Mouse (Mus musculus) CH12.LX (cell line): Measurements from ENCODE around the gene Ppef2. TPM values are rescaled to one million over a fixed set of nuclear protein-coding genes. Genes with fewer than 3 reads are reported as not detected.

Experiments used
- DNase-seq: peaks from one replicate; pipeline ENCODE4 v3.0.0-alpha.2; 2013; ENCODE audit errors: extremely low read depth
- H3K27ac ChIP-seq: 2 replicates; pipeline ENCODE4 v1.5.1; 2012; ENCODE audit warnings: low read depth, mild to moderate bottlenecking, control low read depth, moderate library complexity; ENCODE audit not compliant: insufficient read depth
- H3K27me3 ChIP-seq: replicated peaks from 2 replicates; pipeline ENCODE3; 2012; ENCODE audit warnings: inconsistent platforms
- H3K36me3 ChIP-seq, 2 experiments: replicated peaks in 1 of 2; 2 replicates each; pipeline versions ENCODE3 to v1.6.1; 2012; ENCODE audit warnings: inconsistent platforms in 1 of 2, low read length in 1 of 2, mild to moderate bottlenecking in 1 of 2, mixed read lengths in 1 of 2, moderate library complexity in 1 of 2; ENCODE audit not compliant: control insufficient read depth in 1 of 2, insufficient read depth in 1 of 2
- H3K4me1 ChIP-seq, 2 experiments: 2 replicates each; pipeline ENCODE4 v1.6.1; 2012; ENCODE audit warnings: inconsistent platforms in 1 of 2, moderate library complexity in 1 of 2; ENCODE audit not compliant: insufficient read depth in 2 of 2, control insufficient read depth in 1 of 2
- H3K4me2 ChIP-seq: 2 replicates; pipeline ENCODE4 v1.6.1; 2012; ENCODE audit warnings: low read depth, mild to moderate bottlenecking, control low read depth; ENCODE audit not compliant: poor library complexity, insufficient read depth, severe bottlenecking
- H3K4me3 ChIP-seq, 3 experiments: fragments of 150-350 bp in 1 of 3; sonication (generic) in 1 of 3; replicated peaks in 1 of 3; 2 replicates each; pipeline versions ENCODE3 to v1.5.1; 2011 to 2012; ENCODE audit warnings: low read depth in 2 of 3, low read length in 2 of 3, mild to moderate bottlenecking in 2 of 3, moderate library complexity in 2 of 3, control low read depth in 1 of 3, improper control_type of control experiment in 1 of 3, inconsistent platforms in 1 of 3, mixed read lengths in 1 of 3; ENCODE audit not compliant: poor library complexity in 1 of 3
- H3K79me2 ChIP-seq: replicated peaks from 2 replicates; pipeline ENCODE4 v1.6.1; 2012; ENCODE audit warnings: mild to moderate bottlenecking, moderate library complexity; ENCODE audit not compliant: control insufficient read depth, poor library complexity, insufficient read depth, severe bottlenecking; ENCODE audit errors: extremely low read depth
- H3K9ac ChIP-seq: 2 replicates; pipeline ENCODE4 v1.6.1; 2012; ENCODE audit warnings: low read depth, mild to moderate bottlenecking, control low read depth, moderate library complexity; ENCODE audit not compliant: insufficient read depth
- H3K9me3 ChIP-seq: replicated peaks from 2 replicates; pipeline ENCODE3; 2012; ENCODE audit warnings: low read length, inconsistent platforms, mixed read lengths
- BHLHE40 ChIP-seq: IDR thresholded peaks from 2 replicates; pipeline ENCODE4 v1.6.1; 2011; ENCODE audit warnings: mild to moderate bottlenecking, low read depth, low read length, improper control_type of control experiment
- CHD1 ChIP-seq: IDR thresholded peaks from 2 replicates; pipeline ENCODE4 v1.6.1; 2012; ENCODE audit warnings: low read depth, low read length, improper control_type of control experiment, inconsistent platforms
- CHD2 ChIP-seq: IDR thresholded peaks from 2 replicates; pipeline ENCODE4 v1.6.1; 2011; ENCODE audit warnings: low read length, improper control_type of control experiment
- EP300 ChIP-seq: IDR thresholded peaks from 2 replicates; pipeline ENCODE4 v1.6.1; 2011; ENCODE audit warnings: low read length, improper control_type of control experiment
- GABPA ChIP-seq: IDR thresholded peaks from 2 replicates; pipeline ENCODE4 v1.6.1; 2012; ENCODE audit warnings: low read depth, low read length, improper control_type of control experiment, inconsistent platforms; ENCODE audit not compliant: insufficient replicate concordance
- HCFC1 ChIP-seq: IDR thresholded peaks from 2 replicates; pipeline ENCODE4 v1.6.1; 2012; ENCODE audit warnings: low read depth, mild to moderate bottlenecking, inconsistent platforms, low read length, improper control_type of control experiment
- IRF4 ChIP-seq: IDR thresholded peaks from 2 replicates; pipeline ENCODE4 v1.6.1; 2014; ENCODE audit warnings: low read depth, mild to moderate bottlenecking, inconsistent platforms, low read length, improper control_type of control experiment
- JUN ChIP-seq: IDR thresholded peaks from 2 replicates; pipeline ENCODE4 v1.6.1; 2011; ENCODE audit warnings: low read depth, mild to moderate bottlenecking, low read length, improper control_type of control experiment, moderate library complexity; ENCODE audit not compliant: insufficient read depth
- MAFK ChIP-seq: IDR thresholded peaks from 2 replicates; pipeline ENCODE4 v1.6.1; 2011; ENCODE audit warnings: low read length, improper control_type of control experiment; ENCODE audit not compliant: insufficient replicate concordance
- MAZ ChIP-seq: IDR thresholded peaks from 2 replicates; pipeline ENCODE4 v1.6.1; 2012; ENCODE audit warnings: low read depth, mild to moderate bottlenecking, inconsistent platforms, low read length, improper control_type of control experiment, moderate library complexity
- MEF2A ChIP-seq: IDR thresholded peaks from 2 replicates; pipeline ENCODE4 v1.6.1; 2014; ENCODE audit warnings: low read depth, mild to moderate bottlenecking, inconsistent platforms, low read length, improper control_type of control experiment, borderline replicate concordance
- MXI1 ChIP-seq: IDR thresholded peaks from 2 replicates; pipeline ENCODE4 v1.6.1; 2011; ENCODE audit warnings: mild to moderate bottlenecking, low read depth, low read length, improper control_type of control experiment
- PAX5 ChIP-seq: IDR thresholded peaks from 2 replicates; pipeline ENCODE4 v1.6.1; 2012; ENCODE audit warnings: low read length, inconsistent platforms, mixed read lengths
- SMC3 ChIP-seq: IDR thresholded peaks from 2 replicates; pipeline ENCODE4 v1.6.1; 2011; ENCODE audit warnings: low read depth, low read length, improper control_type of control experiment
- TBP ChIP-seq: conservative IDR thresholded peaks from 2 replicates; pipeline ENCODE4 v1.6.1; 2011; ENCODE audit warnings: low read depth, low read length, improper control_type of control experiment
- TCF12 ChIP-seq: IDR thresholded peaks from 2 replicates; pipeline ENCODE4 v1.6.1; 2014; ENCODE audit warnings: low read depth, mild to moderate bottlenecking, inconsistent platforms, low read length, improper control_type of control experiment
- USF1 ChIP-seq: IDR thresholded peaks from 2 replicates; pipeline ENCODE4 v1.6.1; 2014; ENCODE audit warnings: low read depth, mild to moderate bottlenecking, inconsistent platforms, low read length, improper control_type of control experiment
- USF2 ChIP-seq: conservative IDR thresholded peaks from 2 replicates; pipeline ENCODE4 v1.6.1; 2011; ENCODE audit warnings: low read depth, low read length, improper control_type of control experiment
- ZC3H11A ChIP-seq: IDR thresholded peaks from 2 replicates; pipeline ENCODE4 v1.6.1; 2012; ENCODE audit warnings: low read depth, mild to moderate bottlenecking, inconsistent platforms, low read length, improper control_type of control experiment
- ZKSCAN1 ChIP-seq: IDR thresholded peaks from 2 replicates; pipeline ENCODE4 v1.6.1; 2012; ENCODE audit warnings: low read depth, inconsistent platforms, low read length, improper control_type of control experiment, borderline replicate concordance
- ZMIZ1 ChIP-seq: IDR thresholded peaks from 2 replicates; pipeline ENCODE4 v1.6.1; 2012; ENCODE audit warnings: low read depth, mild to moderate bottlenecking, inconsistent platforms, low read length, improper control_type of control experiment
- dilution Hi-C: fragments of 300-500 bp; cut with MboI; formaldehyde crosslinking; loops from 2 replicates; pipeline ENCODE4 v1.14.3; 2020; ENCODE audit warnings: low sequenced_read_pairs; ENCODE audit not compliant: extremely low pct_unique_long_range_greater_than_20kb, extremely low pct_ligation_motif_present
- in situ Hi-C: fragments of 300-500 bp; cut with MboI; formaldehyde crosslinking; loops from 3 replicates; pipeline ENCODE4 v1.14.3; 2019; ENCODE audit warnings: low sequenced_read_pairs, low pct_ligation_motif_present, low pct_unique_long_range_greater_than_20kb, mixed read lengths
- polyA plus RNA-seq: library from polyadenylated mRNA; unstranded; fragments of >175 nt; gene quantifications from 2 replicates; pipeline ENCODE4 v1.2.1, GENCODE M21; 2012; ENCODE audit warnings: low read depth; ENCODE audit not compliant: insufficient read length
- total RNA-seq, 2 experiments: library from RNA; depleted of rRNA; stranded (reverse); fragments of 300-350 nt in 1 of 2; fragments of >200 nt in 1 of 2; gene quantifications; 2 replicates each; pipeline ENCODE4 v1.2.3; 2012 to 2014

Ppef2 gene
- total and polyA plus RNA-seq, 3 experiments: 14.3 to 48.8 (median 16.5) TPM

- in situ Hi-C loops: no loop called here
- H3K9me3 ChIP-seq: no peaks in the 10 kb centered on the region
- H3K4me2 ChIP-seq: no peak overlapping the region
- no peak overlapping the region for H3K4me3 ChIP-seq
- peaks cover 10% of the 10 kb centered on the region for H3K79me2 ChIP-seq
- DNase-seq: no peak
- no peak overlapping the region for H3K9ac ChIP-seq
- dilution Hi-C loops: no loop called here
- no peak overlapping the region for H3K27ac ChIP-seq
- peaks cover 74 to 97% of the 10 kb centered on the region in 2 experiments for H3K36me3 ChIP-seq
- TF ChIP-seq MAZ: no peak
- TF ChIP-seq BHLHE40: no peak
- no peak for TF ChIP-seq IRF4
- TF ChIP-seq ZKSCAN1: no peak
- TF ChIP-seq CHD1: no peak
- no peak for TF ChIP-seq TCF12
- no peak for TF ChIP-seq CHD2
- TF ChIP-seq ZC3H11A: no peak
- no peak for TF ChIP-seq TBP
- no peak for TF ChIP-seq ZMIZ1
- TF ChIP-seq MEF2A: no peak
- no peak for TF ChIP-seq SMC3
- no peak for TF ChIP-seq MXI1
- TF ChIP-seq HCFC1: no peak
- TF ChIP-seq, all 38 proteins: peak for 0
- H3K27me3 ChIP-seq: no peaks in the 10 kb centered on the region
- H3K4me1 ChIP-seq: peaks cover 0 to 7% of the 10 kb centered on the region in 2 experiments; a peak in 1 of 4 replicates
Measured at GRCm38 (mm10) chr5:92302149-92302840, 46.2 kb upstream of the Ppef2 start.

DNA sequence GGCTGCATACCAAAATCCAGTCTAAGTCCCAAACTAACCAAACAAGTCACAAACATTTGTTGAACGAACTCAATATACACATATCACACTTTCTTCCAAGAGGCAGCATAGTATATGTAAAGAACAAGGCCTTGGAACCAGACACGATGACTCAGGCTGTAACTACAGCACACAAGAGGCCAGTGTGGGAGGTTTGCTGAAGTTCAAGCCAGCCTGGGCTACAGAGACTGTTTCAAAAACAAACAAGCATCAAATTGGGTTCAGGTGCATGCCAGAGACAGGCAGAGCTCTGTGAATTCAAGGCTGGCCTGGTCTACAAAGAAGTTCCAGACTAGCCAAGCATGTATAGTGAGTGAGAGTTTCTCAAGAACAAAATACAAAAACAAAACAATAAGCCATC, 38.4 kb upstream of the Ppef2 start:
- in situ Hi-C loops (no loop called here), dilution Hi-C loops (no loop called here)
- DNase-seq: no peak
- Histone ChIP-seq H3K36me3 (peaks cover 75 to 94% of the 10 kb centered on the region in 2 experiments), H3K9me3 (no peaks in the 10 kb centered on the region), H3K4me1 (no peaks in the 10 kb centered on the region), H3K27ac (no peak overlapping the region), H3K4me2 (no peak overlapping the region), H3K9ac (no peak overlapping the region), H3K79me2 (no peaks in the 10 kb centered on the region), H3K4me3 (no peak overlapping the region), H3K27me3 (no peaks in the 10 kb centered on the region)
- TF ChIP-seq ZC3H11A: no peak
- TF ChIP-seq MXI1: no peak
- no peak for TF ChIP-seq PAX5
- no peak for TF ChIP-seq IRF4
- no peak for TF ChIP-seq USF2
- TF ChIP-seq EP300: no peak
- no peak for TF ChIP-seq USF1
- TF ChIP-seq GABPA: no peak
- no peak for TF ChIP-seq JUN
- TF ChIP-seq BHLHE40: no peak
- TF ChIP-seq MAFK: no peak
- no peak for TF ChIP-seq ZMIZ1
